Mouse (Mus musculus) liver (tissue): ENCODE results near the gene Limd1.

Experiments
- DNase-seq: peaks from one replicate; pipeline ENCODE4 v3.0.0-alpha.2; 2020; ENCODE audit warnings: mixed read lengths

Gene Limd1

DNA sequence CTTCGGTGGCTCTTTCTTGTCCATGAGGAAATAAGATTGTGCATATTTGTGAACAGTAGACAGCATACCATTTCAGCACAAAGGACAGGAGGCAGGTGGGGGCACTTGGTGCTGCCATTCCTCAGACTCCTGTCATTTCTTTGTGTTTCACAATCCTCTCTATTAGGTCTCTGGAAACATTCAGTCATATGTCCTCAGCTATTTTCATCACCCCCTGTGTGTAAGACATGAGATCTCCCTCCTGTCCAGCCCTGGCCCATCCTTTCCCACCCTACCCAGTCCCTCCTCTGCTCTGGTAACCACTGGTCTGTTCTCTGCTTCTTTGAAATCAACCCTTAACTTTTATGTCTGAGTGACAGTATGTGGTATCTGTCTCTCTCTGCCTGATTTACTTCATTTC is 5.1 kb downstream of the Limd1 start:
- DNase-seq = no peak

DNA sequence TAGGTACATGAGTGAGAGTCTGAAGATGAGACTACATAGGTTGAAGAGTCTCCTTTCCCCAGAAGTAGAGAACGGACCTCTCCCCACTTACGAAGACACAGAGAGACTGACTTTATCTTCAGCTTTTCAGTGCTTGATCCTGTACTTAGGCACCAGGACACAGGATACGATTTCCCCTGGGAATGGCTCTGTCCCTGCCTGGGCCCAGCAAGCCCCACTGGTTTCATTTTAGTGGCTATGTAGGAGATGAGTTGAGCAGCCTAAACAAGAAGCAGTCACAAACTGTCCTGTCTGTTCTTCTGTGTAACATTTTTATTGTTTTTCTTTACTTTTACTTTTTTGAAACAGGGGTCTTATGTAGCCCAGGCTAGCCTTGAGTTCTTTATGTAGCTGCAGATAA is 6.3 kb downstream of the Limd1 start:
- no peak for DNase-seq

DNA sequence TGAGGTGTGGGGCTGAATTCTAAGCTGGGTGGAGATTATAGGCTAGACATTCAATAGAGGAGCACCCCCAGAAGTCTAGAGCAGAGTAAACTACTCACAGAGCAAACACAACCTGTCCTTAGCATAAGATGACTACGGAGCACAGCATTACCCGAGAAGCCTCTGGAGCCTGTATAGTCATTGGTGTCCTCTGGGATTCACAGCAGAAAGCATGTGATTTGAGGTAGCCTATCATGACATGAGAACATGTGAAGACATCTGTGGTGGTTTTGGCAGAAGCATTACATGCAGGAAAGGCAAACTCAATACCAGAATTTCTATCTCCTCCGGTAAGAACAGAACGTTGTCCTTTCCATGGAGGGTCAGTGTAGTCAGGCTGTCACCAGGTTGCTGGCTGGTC is 7.1 kb downstream of the Limd1 start:
- DNase-seq = no peak

- no peak for DNase-seq
These were observed 8.1 kb downstream of the Limd1 start for GRCm38 (mm10) chr9:123486635-123487034.

GRCm38 (mm10) chr9:123489073-123489472 is 10.6 kb downstream of the Limd1 start:
- DNase-seq = no peak

- DNase-seq = no peak
These were observed 11.3 kb downstream of the Limd1 start for GRCm38 (mm10) chr9:123489727-123490343.

- no peak for DNase-seq
These were observed 12.4 kb downstream of the Limd1 start for GRCm38 (mm10) chr9:123490930-123491329.

DNA sequence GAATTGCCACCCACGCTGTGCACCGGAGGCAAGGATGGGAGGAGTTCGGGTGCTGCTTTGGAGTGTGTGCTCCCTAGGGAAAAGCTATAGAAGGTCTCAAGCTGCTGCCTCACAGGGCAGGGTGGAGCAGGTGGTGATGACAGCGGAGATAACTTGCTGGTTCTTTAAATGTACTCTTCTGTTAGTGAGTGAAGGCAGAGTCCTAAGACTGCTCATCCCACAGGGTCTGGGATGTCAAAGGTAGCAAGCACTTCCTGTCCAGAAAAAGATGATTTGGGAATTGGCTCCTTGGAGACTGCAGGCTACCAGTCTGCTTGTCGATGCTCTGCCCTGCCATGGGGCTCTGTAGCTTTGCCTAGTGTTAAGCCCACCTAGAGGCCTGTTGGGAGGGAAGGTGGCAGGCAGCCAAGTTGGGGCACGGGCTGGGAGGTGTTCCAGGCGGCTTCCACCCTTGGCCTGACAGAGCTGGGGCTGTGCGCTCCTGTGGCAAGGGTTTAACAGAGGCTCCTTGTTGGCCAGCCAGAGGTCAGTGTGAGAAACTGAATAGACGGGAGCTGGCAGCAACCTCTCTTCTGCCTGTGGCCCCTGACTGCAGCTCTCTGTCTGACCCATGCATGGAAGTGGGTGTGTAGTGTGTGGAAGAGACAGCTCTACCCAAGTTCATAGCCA is 13.5 kb downstream of the Limd1 start:
- DNase-seq = peak; percentile 15

GRCm38 (mm10) chr9:123496665-123497064 is 18.2 kb downstream of the Limd1 start:
- peak; percentile 70 for DNase-seq

- no peak for DNase-seq
These were observed 19.4 kb downstream of the Limd1 start for GRCm38 (mm10) chr9:123497906-123498305.

GRCm38 (mm10) chr9:123500480-123500879 is 22.0 kb downstream of the Limd1 start:
- no peak for DNase-seq

DNA sequence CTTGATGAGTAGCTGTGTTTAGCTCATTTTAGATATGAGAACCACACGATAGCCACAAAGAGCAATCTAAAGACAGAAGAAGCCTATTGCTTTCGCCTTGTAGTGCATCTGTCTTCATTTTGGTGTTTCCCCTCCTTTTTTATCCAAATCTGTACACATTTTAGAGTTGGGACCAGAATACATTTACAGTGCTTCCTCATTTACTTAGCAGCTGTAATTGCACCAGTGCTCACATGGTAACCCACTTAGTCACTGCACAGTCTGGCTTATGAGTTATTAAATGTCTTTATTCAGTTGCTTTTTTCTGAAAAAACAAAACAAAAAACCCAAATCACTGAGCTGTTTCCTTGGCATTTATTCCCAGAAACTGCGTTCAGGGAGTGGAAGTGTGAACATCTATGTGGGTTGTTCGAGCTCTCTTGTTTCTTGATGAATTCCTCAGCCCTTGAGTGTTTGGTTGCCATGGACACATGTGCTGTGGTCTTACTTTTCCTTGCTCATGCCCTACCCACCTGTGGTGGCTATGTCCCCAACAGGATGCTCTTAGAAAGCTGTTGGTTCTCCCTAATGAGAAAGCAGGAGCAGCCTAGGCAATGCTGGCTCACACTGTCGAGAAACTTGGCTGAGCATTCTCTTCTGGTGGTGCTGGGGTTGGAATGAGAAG is 24.8 kb downstream of the Limd1 start:
- DNase-seq = no peak

DNA sequence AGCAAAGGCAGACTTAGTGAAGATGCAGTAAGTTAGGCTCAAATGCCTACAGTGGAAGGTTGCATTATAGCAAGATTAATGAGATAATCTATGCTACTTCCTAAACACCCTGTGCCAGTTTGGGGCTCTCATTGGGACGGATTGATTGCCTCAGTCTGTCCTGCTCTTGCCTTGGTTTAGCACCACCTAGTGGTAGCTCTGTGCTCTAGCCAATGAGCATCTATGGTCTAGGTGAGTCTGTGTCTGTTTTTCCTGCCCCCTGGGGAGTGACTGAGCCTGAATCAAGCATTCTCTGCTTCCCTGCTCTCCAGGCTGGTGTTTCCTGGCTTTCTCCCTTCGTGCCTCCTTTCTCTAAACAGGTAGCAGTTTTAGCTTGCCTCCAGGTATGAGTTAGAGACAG is 25.8 kb downstream of the Limd1 start:
- peak; percentile 74 for DNase-seq

- DNase-seq = no peak
These were observed 27.1 kb downstream of the Limd1 start for GRCm38 (mm10) chr9:123505598-123505997.

DNA sequence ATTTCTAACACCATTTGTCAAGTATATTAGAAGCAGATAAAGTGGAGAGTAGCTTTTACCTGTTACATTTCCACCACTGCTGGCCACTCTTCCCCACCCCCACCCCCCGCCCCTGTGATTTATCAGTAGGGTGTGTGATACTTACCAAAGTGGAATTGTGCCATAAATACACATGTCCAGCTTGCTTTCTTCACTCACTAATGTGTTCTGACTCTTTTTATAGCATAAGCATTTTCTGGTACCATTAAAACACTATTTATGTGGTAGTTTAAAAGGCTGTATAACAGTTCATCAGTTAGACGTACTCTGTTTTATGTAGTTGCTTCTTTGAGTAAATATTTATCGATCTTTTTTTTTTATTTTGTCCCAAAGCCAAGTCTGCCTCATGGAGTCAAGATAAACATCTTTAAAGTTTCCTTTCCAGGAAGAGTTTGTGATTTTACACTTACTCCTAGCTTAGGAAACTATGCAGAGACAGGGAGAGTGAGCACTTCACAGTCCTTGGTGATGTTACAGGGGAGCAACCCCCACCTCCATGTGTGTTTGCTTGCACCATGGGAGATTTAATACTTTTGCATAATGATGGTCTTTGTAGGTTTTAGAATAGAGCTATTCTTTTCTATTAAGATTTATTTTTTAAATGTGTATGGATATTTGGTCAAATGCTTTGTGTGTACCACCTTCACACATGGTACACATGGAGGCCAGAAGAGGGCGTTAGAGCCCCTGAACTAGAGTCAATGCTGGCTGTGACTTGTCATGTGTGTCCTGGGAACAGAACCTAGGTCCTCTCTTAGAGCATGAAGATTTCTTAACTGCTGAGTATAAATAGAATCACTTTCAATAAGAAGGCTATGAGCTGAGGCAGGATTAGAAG is 28.0 kb downstream of the Limd1 start:
- DNase-seq = no peak

DNA sequence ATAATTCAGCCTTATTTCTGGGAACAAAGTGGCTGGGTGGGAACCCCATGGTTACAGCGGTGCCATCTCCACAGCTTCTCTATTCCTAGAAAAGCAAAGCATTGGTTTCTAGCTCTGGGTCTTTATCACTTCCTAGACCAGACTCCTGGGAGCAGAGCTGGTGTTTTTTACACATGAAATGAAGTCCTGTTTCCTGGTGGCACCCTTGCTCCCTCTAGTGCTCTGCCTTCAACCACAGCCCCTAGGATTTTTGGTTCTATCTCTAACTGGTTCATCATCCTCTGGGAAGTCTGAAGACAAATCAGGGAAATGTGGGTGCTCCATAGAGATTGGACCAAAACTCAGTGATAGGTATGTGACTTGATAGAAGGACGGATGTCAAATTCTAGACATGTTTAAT is 28.9 kb downstream of the Limd1 start:
- DNase-seq = no peak

DNA sequence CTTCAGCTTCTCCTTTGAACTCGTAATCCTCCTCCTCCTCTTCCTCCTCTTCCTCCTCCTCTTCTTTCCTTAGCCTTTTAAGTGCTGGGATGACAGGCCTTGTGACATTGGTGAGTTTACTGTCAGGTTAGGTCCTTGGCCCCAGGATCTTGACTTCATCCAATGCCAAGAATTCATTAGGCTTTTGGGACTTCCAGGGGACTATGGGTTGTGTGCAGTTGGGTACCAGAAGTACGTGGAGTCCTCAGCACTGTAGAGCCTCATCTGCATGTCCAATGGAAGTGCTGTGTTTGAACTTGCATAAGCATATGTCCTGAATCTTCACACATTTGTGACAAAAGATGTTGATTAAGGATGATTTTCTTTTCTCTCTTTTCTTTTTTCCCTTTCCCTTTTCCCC is 30.5 kb downstream of the Limd1 start:
- no peak for DNase-seq

GRCm38 (mm10) chr9:123509638-123510604 is 31.4 kb downstream of the Limd1 start:
- DNase-seq = no peak

- no peak for DNase-seq
These were observed 32.4 kb downstream of the Limd1 start for GRCm38 (mm10) chr9:123510926-123511325.

DNA sequence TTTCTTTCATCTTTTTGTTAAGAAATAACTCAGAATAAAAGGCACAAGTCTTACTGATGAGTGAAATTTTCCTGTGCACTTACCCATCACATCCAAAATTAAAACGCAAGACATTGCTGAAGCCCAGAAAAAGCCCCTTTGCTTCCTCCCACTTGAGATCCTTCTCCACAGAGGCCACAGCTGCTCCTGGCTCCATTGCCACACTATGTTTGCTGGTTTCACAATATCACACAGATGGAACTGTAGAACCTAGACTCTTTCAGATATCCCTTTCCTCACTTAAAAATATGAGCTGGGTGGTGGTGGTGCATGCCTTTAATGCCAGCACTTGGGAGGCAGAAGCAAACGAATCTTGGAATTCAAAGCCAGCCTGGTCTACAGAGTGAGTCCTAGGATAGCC is 34.0 kb downstream of the Limd1 start:
- DNase-seq = no peak

DNA sequence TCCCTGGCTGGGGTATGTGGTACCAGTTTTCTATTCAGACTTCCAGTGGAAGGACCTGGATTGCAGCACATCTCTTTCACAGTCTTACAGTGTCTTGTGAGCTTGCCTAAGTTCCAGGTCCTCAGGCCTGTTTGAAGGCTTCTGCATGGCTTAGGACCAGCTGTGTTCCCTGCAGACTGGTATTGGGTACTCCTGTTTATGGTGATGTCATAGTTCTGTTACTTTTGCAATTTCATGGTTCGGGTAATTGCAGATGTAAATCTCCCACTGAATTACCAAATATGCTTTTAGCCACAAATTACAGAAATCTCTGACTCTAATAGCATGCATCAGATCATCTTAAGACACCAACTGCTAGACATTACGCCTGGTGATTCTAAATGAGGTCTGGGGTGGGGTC is 36.6 kb downstream of the Limd1 start:
- no peak for DNase-seq
